Mouse (Mus musculus): ENCODE data around the gene 1700102P08Rik.

1700102P08Rik gene

GRCm38 (mm10) chr9:108412221-108412620 lies 19.6 kb downstream of the 1700102P08Rik start:
- DNase-seq: no peak

GRCm38 (mm10) chr9:108428384-108428783 lies 35.8 kb downstream of the 1700102P08Rik start, which contains the start of gene Ccdc36:
TSS of gene Ccdc36 (minus strand) at chr9:108428484.
- no peak for DNase-seq

GRCm38 (mm10) chr9:108431431-108432067 lies 38.9 kb downstream of the 1700102P08Rik start:
- DNase-seq: no peak

GRCm38 (mm10) chr9:108436182-108436581 lies 43.6 kb downstream of the 1700102P08Rik start, which contains the start of gene BC048562:
TSS of gene BC048562 (plus strand) at chr9:108436482.
- no peak for DNase-seq

- DNase-seq: no peak
Observed at GRCm38 (mm10) chr9:108439176-108439575, 46.6 kb downstream of the 1700102P08Rik start.

- no peak for DNase-seq
Observed at GRCm38 (mm10) chr9:108440485-108440884, 47.9 kb downstream of the 1700102P08Rik start.

GRCm38 (mm10) chr9:108441236-108441919 lies 48.8 kb downstream of the 1700102P08Rik start:
- no peak for DNase-seq

- no peak for DNase-seq
Observed at GRCm38 (mm10) chr9:108445125-108445524, 52.5 kb downstream of the 1700102P08Rik start.

GRCm38 (mm10) chr9:108449860-108450259 lies 57.3 kb downstream of the 1700102P08Rik start:
- peak; percentile 67 for DNase-seq

- DNase-seq: peak; percentile 48
Observed at GRCm38 (mm10) chr9:108450292-108451169, 57.9 kb downstream of the 1700102P08Rik start.

GRCm38 (mm10) chr9:108451170-108451493 lies 58.5 kb downstream of the 1700102P08Rik start:
- no peak for DNase-seq

GRCm38 (mm10) chr9:108451519-108452160 lies 59.0 kb downstream of the 1700102P08Rik start:
- DNase-seq: no peak

- DNase-seq: peak; percentile 97
Observed at GRCm38 (mm10) chr9:108452291-108452906, 59.8 kb downstream of the 1700102P08Rik start.

- no peak for DNase-seq
Observed at GRCm38 (mm10) chr9:108452911-108453310, 60.3 kb downstream of the 1700102P08Rik start.

GRCm38 (mm10) chr9:108453458-108453857 lies 60.9 kb downstream of the 1700102P08Rik start:
- no peak for DNase-seq

GRCm38 (mm10) chr9:108454429-108454828 lies 61.8 kb downstream of the 1700102P08Rik start:
- DNase-seq: no peak

GRCm38 (mm10) chr9:108455747-108456571 lies 63.4 kb downstream of the 1700102P08Rik start:
- DNase-seq: no peak

- DNase-seq: no peak
Observed at GRCm38 (mm10) chr9:108456953-108457352, 64.3 kb downstream of the 1700102P08Rik start.

- no peak for DNase-seq
Observed at GRCm38 (mm10) chr9:108459939-108460318, 67.3 kb downstream of the 1700102P08Rik start.
